Mouse (Mus musculus) ES-E14 (cell line): ENCODE measurements around the gene Pts. TPM values are rescaled to one million over a fixed set of nuclear protein-coding genes. Genes with fewer than 3 reads are reported as not detected.
A peak's percentile ranks its signal among the peaks of the same experiment; 100 is the strongest.

Experiments used
- DNase-seq: peaks from one replicate; pipeline ENCODE4 v3.0.0-alpha.2; 2013; ENCODE audit warnings: low read depth, low spot score
- H3K27ac ChIP-seq: 2 replicates; pipeline ENCODE4 v1.5.1; 2012; ENCODE audit warnings: low read depth, mild to moderate bottlenecking, low read length, moderate library complexity, mixed read lengths; ENCODE audit not compliant: poor library complexity, insufficient read depth, severe bottlenecking
- H3K36me3 ChIP-seq: 2 replicates; pipeline ENCODE4 v1.6.1; 2012; ENCODE audit warnings: mild to moderate bottlenecking, low read length, moderate library complexity, mixed read lengths; ENCODE audit not compliant: control insufficient read depth, poor library complexity, insufficient read depth, severe bottlenecking
- H3K4me1 ChIP-seq, 2 experiments: fragments of 150-350 bp in 1 of 2; sonication (generic) in 1 of 2; 2 replicates each; pipeline ENCODE4 v1.6.1; 2012; ENCODE audit warnings: low read length in 2 of 2, mild to moderate bottlenecking in 1 of 2, mixed read lengths in 1 of 2; ENCODE audit not compliant: control insufficient read depth in 2 of 2, insufficient read depth in 2 of 2, poor library complexity in 1 of 2
- H3K4me3 ChIP-seq, 2 experiments: fragments of 150-350 bp in 1 of 2; sonication (generic) in 1 of 2; 2 replicates each; pipeline ENCODE4 v1.5.1; 2012; ENCODE audit warnings: low read length in 2 of 2, low read depth in 1 of 2, mild to moderate bottlenecking in 1 of 2, mixed read lengths in 1 of 2; ENCODE audit not compliant: insufficient read depth in 1 of 2, poor library complexity in 1 of 2, severe bottlenecking in 1 of 2
- H3K9ac ChIP-seq: 2 replicates; pipeline ENCODE4 v1.6.1; 2012; ENCODE audit warnings: low read depth, mild to moderate bottlenecking, low read length, mixed read lengths; ENCODE audit not compliant: poor library complexity, insufficient read depth, severe bottlenecking
- H3K9me3 ChIP-seq: fragments of 150-350 bp; sonication (generic); 2 replicates; pipeline ENCODE4 v1.6.1; 2012; ENCODE audit warnings: low read depth, mild to moderate bottlenecking, low read length; ENCODE audit not compliant: control insufficient read depth, insufficient read depth
- CHD2 ChIP-seq: IDR thresholded peaks from 2 replicates; pipeline ENCODE4 v1.6.1; 2014; ENCODE audit warnings: mild to moderate bottlenecking, low read depth, low read length, inconsistent platforms
- HCFC1 ChIP-seq: IDR thresholded peaks from 2 replicates; pipeline ENCODE4 v1.6.1; 2012; ENCODE audit warnings: low read length, inconsistent platforms, borderline replicate concordance; ENCODE audit not compliant: insufficient read depth
- MAFK ChIP-seq: IDR thresholded peaks from 2 replicates; pipeline ENCODE4 v1.6.1; 2014; ENCODE audit warnings: mild to moderate bottlenecking, low read depth, low read length, inconsistent platforms; ENCODE audit not compliant: insufficient read depth
- ZC3H11A ChIP-seq: IDR thresholded peaks from 2 replicates; pipeline ENCODE4 v1.6.1; 2012; ENCODE audit warnings: low read depth, mild to moderate bottlenecking, inconsistent platforms, low read length, borderline replicate concordance
- ZNF384 ChIP-seq: IDR thresholded peaks from 2 replicates; pipeline ENCODE4 v1.6.1; 2012; ENCODE audit warnings: low read depth, low read length, inconsistent platforms
- in situ Hi-C, 2 experiments: fragments of 600-800 bp; cut with MboI; formaldehyde crosslinking; loops; one replicate each; pipeline ENCODE4 v1.15.1; 2025; ENCODE audit warnings: low sequenced_read_pairs in 2 of 2, inconsistent platforms in 1 of 2; ENCODE audit not compliant: unreplicated experiment in 2 of 2
- total RNA-seq: library from RNA; depleted of rRNA; stranded (reverse); fragments of 300-350 nt; gene quantifications from 2 replicates; pipeline ENCODE4 v1.2.3, GENCODE M21; 2012

Gene Pts
- total RNA-seq, 1 experiment, result 6.8 TPM

GRCm38 (mm10) chr9:50555094-50555446 is 26.5 kb upstream of the Pts start, which contains the start of gene Bco2:
Gene Bco2, minus strand, starts transcription at chr9:50555181.
- no peak within 1 kb of the TSS for H3K9ac ChIP-seq
- DNase-seq, result no peak
- TF ChIP-seq MAFK, result no peak
- no peak for TF ChIP-seq HCFC1
- TF ChIP-seq ZC3H11A, result no peak
- no peak for TF ChIP-seq CHD2
- TF ChIP-seq ZNF384, result no peak
- H3K9me3 ChIP-seq, result no peaks in the 10 kb centered on the region
- H3K4me3 ChIP-seq, result peak within 1 kb of the TSS in 1 of 2 experiments; percentile 26; a peak in 2 of 4 replicates
- in situ Hi-C loops, result no loop called here
- H3K36me3 ChIP-seq, result no peaks in the 10 kb centered on the region
- no peak within 1 kb of the TSS for H3K27ac ChIP-seq
- peaks cover 4% of the 10 kb centered on the region in 2 experiments; a peak in 2 of 4 replicates for H3K4me1 ChIP-seq

- Histone ChIP-seq H3K4me1 (peaks cover 4% of the 10 kb centered on the region in 2 experiments; a peak in 2 of 4 replicates), H3K9ac (no peak within 1 kb of the TSS), H3K27ac (no peak within 1 kb of the TSS), H3K36me3 (no peaks in the 10 kb centered on the region), H3K9me3 (no peaks in the 10 kb centered on the region), H3K4me3 (peak within 1 kb of the TSS in 1 of 2 experiments; percentile 26; a peak in 2 of 4 replicates)
- TF ChIP-seq CHD2 (no peak), MAFK (no peak), ZNF384 (no peak)
- no peak for DNase-seq
- in situ Hi-C loops, result no loop called here
These were observed 25.9 kb upstream of the Pts start, which contains the start of gene Il18 for GRCm38 (mm10) chr9:50554241-50555093. Gene Il18, plus strand, starts transcription at chr9:50554827.

GRCm38 (mm10) chr9:50553547-50553946 is 25.0 kb upstream of the Pts start:
- H3K9ac ChIP-seq, result no peak overlapping the region
- H3K4me1 ChIP-seq, result peaks cover 4% of the 10 kb centered on the region in 2 experiments; a peak in 2 of 4 replicates
- H3K27ac ChIP-seq, result no peak overlapping the region
- DNase-seq, result no peak
- no peak for TF ChIP-seq ZNF384
- no peak for TF ChIP-seq CHD2
- TF ChIP-seq ZC3H11A, result no peak
- TF ChIP-seq MAFK, result no peak
- no peaks in the 10 kb centered on the region for H3K36me3 ChIP-seq
- H3K4me3 ChIP-seq, result no peak overlapping the region
- in situ Hi-C loops, result no loop called here
- no peaks in the 10 kb centered on the region for H3K9me3 ChIP-seq

GRCm38 (mm10) chr9:50552206-50552605 is 23.7 kb upstream of the Pts start:
- TF ChIP-seq ZNF384, result no peak
- no peak for TF ChIP-seq MAFK
- TF ChIP-seq ZC3H11A, result no peak
- TF ChIP-seq CHD2, result no peak
- TF ChIP-seq HCFC1, result no peak
- no peak for DNase-seq
- Histone ChIP-seq H3K36me3 (no peaks in the 10 kb centered on the region), H3K4me1 (peaks cover 4% of the 10 kb centered on the region in 2 experiments; a peak in 2 of 4 replicates), H3K4me3 (no peak overlapping the region), H3K27ac (no peak overlapping the region), H3K9me3 (no peaks in the 10 kb centered on the region), H3K9ac (no peak overlapping the region)
- in situ Hi-C loops, result no loop called here

GRCm38 (mm10) chr9:50548936-50549335 is 20.4 kb upstream of the Pts start:
- H3K9ac ChIP-seq, result no peak overlapping the region
- H3K27ac ChIP-seq, result no peak overlapping the region
- in situ Hi-C loops, result no loop called here
- TF ChIP-seq CHD2 (no peak), MAFK (no peak), HCFC1 (no peak), ZNF384 (no peak), ZC3H11A (no peak)
- no peaks in the 10 kb centered on the region for H3K4me1 ChIP-seq
- no peaks in the 10 kb centered on the region for H3K9me3 ChIP-seq
- DNase-seq, result no peak
- H3K36me3 ChIP-seq, result no peaks in the 10 kb centered on the region
- H3K4me3 ChIP-seq, result no peak overlapping the region
